ENCODE assay signal across 8 mouse cellular contexts in the genomic region with DNA sequence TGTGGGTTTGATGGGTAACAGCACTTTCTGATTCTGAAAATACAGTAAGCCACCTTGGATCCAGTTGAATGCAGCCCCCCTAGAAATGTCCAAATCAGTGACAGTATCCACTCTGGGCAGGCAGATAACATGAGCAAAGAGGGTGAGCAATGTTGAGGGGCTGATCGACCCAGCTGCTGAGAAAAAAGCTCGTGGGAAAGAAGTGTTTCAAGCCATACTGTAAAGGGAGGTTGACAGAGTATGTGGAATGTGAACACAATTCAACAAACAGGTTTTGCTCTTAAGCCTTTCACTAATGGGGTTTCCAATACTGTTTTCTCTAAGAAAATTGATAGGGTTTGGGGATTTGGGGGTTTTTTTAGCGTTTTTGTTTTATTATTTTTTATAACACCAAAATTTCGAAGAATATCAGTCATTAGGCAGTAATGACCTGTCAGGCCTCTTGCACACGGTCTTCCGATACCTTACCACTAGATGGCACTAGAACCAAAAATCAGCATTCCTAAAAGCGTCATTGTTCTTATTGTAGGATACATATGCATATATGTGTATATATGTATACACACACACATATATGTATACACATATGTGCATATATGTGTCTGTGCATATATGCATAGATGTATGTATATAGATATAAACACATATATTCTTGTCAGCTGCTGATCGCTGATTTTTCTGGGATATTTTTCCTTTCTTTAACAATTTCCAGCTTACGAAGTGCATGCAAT.
A peak's percentile ranks its signal among the peaks of the same experiment; 100 is the strongest.
DNase-seq lines count a peak whose midpoint lies in the region; ATAC-seq and TF ChIP-seq lines count a peak whose summit lies in the region.

No protein-coding gene starts in this region.

- H3K27ac ChIP-seq in forebrain, embryonic 14.5 days (ENCODE audit: low read depth, low read length) = no peak overlapping the region
- H3K27ac ChIP-seq in limb, embryonic 14.5 days (replicated peaks; ENCODE audit: low read depth, low read length) = no peak overlapping the region

- no peaks in the 10 kb centered on the region for H3K9me3 ChIP-seq in forebrain, embryonic 14.5 days (replicated peaks; ENCODE audit: control insufficient read depth, low read length)
- H3K9me3 ChIP-seq in limb, embryonic 14.5 days (ENCODE audit: control insufficient read depth, low read length) = no peaks in the 10 kb centered on the region

- H3K4me1 ChIP-seq in forebrain, embryonic 14.5 days (ENCODE audit: control insufficient read depth, insufficient read depth, low read length) = no peaks in the 10 kb centered on the region
- H3K4me1 ChIP-seq in limb, embryonic 14.5 days (ENCODE audit: control insufficient read depth, insufficient read depth, low read length) = peaks cover 11% of the 10 kb centered on the region

- WGBS in forebrain, embryonic 14.5 days = 25% methylated on average over 9 of the region's 9 CpGs
- WGBS in limb, embryonic 14.5 days = 20% methylated on average over 9 of the region's 9 CpGs

- no peak overlapping the region for H3K4me3 ChIP-seq in forebrain, embryonic 14.5 days (ENCODE audit: low read depth, low read length)
- no peak overlapping the region for H3K4me3 ChIP-seq in limb, embryonic 14.5 days (replicated peaks; ENCODE audit: low read length)

- H3K27me3 ChIP-seq in forebrain, embryonic 14.5 days (replicated peaks; ENCODE audit: control insufficient read depth, insufficient read depth, low read length) = 0 out of 2 replicates have a peak, but pooled peaks cover 6% of the 10 kb centered on the region
- H3K27me3 ChIP-seq in limb, embryonic 14.5 days (ENCODE audit: control insufficient read depth, insufficient read depth, low read length) = no peaks in the 10 kb centered on the region

- ATAC-seq in forebrain, embryonic 14.5 days = peak; percentile 83
- ATAC-seq in limb, embryonic 14.5 days (ENCODE audit: low FRiP score, low read depth) = peak; percentile 66; the same call in 1 of the 2 replicates

- H3K9ac ChIP-seq in forebrain, embryonic 14.5 days (ENCODE audit: low read length) = no peak overlapping the region
- H3K9ac ChIP-seq in limb, embryonic 14.5 days (ENCODE audit: low read depth, low read length, severe bottlenecking) = no peak overlapping the region

- H3K36me3 ChIP-seq in forebrain, embryonic 14.5 days (ENCODE audit: control insufficient read depth, insufficient read depth, low read length) = no peaks in the 10 kb centered on the region
- H3K36me3 ChIP-seq in limb, embryonic 14.5 days (ENCODE audit: control insufficient read depth, insufficient read depth, low read length) = no peaks in the 10 kb centered on the region

- no peak for TF ChIP-seq POLR2A in limb, embryonic 14.5 days (IDR thresholded peaks at IDR 0.05; ENCODE audit: borderline replicate concordance, extremely low read depth, insufficient read depth, insufficient read length)

- DNase-seq in cerebellum, postnatal 10 days = peak; percentile 24 to 51
- no peak for DNase-seq in cerebellum, postnatal 36 days
- DNase-seq in MN1 (ENCODE audit: low spot score) = peak; percentile 9
- DNase-seq in forebrain, embryonic 14.5 days (ENCODE audit: low spot score) = peak; percentile 78
- DNase-seq in limb, embryonic 14.5 days (ENCODE audit: low spot score) = peak; percentile 69
- peak; percentile 30 for DNase-seq in retina, postnatal 7 days (ENCODE audit: low read depth, low spot score)
- no peak for DNase-seq in right cerebral cortex, postnatal 36 days (ENCODE audit: low spot score in 2 of 2)
- DNase-seq in right cerebral cortex, postnatal 4 days = no peak

- H3K4me2 ChIP-seq in forebrain, embryonic 14.5 days (ENCODE audit: low read length) = no peak overlapping the region
- no peak overlapping the region for H3K4me2 ChIP-seq in limb, embryonic 14.5 days (replicated peaks; ENCODE audit: low read depth, low read length, severe bottlenecking)

Comparison
In these comparisons a context has a peak if more than half of its experiments do, and no peak if none do; other contexts are left out.
1. DNase-seq: peak in cerebellum, postnatal 10 days (2 of 2), MN1 (single experiment), forebrain, embryonic 14.5 days (single experiment), limb, embryonic 14.5 days (single experiment) and retina, postnatal 7 days (single experiment); none in cerebellum, postnatal 36 days (0 of 2), right cerebral cortex, postnatal 36 days (0 of 2) and right cerebral cortex, postnatal 4 days (single experiment).